Mouse (Mus musculus): Measurements from ENCODE around the gene Stim2.

The Stim2 gene

GRCm38 (mm10) chr5:53998146-53998742 lies at the start of gene Stim2:
Stim2 (plus strand) TSS chr5:53998499.
- in situ Hi-C loops (cut with MboI; ENCODE audit: low pct_unique_long_range_greater_than_20kb in 1 of 2, low sequenced_read_pairs in 2 of 2, unreplicated experiment in 1 of 2), result no loop called here

- in situ Hi-C loops (cut with MboI; ENCODE audit: low pct_unique_long_range_greater_than_20kb in 1 of 2, low sequenced_read_pairs in 2 of 2, unreplicated experiment in 1 of 2), result no loop called here
Observed at GRCm38 (mm10) chr5:53948606-53949266, 49.6 kb upstream of the Stim2 start.

DNA sequence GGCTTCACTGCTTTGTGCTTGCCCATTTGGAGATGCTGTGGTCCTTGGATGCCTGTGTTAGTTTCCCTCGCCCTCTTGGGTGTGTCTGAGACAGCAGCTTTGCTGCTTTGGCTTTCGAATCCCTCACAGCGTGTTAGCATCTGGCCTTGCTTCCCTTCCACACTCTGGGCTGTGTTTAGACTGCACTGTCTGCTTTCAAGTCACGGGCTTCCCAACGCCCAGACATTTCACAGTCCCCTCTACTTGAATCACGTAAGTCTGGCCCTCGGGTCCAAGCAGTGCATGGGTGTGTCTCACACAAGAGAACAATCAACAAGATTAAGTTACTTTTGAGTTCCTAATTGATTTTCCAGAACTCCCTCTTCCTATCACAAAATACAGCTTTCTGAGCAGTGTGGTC lies 48.1 kb upstream of the Stim2 start:
- in situ Hi-C loops (cut with MboI; ENCODE audit: low pct_unique_long_range_greater_than_20kb in 1 of 2, low sequenced_read_pairs in 2 of 2, unreplicated experiment in 1 of 2), result no loop called here

GRCm38 (mm10) chr5:53953216-53953615 lies 45.1 kb upstream of the Stim2 start:
- in situ Hi-C loops (cut with MboI; ENCODE audit: low pct_unique_long_range_greater_than_20kb in 1 of 2, low sequenced_read_pairs in 2 of 2, unreplicated experiment in 1 of 2), result no loop called here

DNA sequence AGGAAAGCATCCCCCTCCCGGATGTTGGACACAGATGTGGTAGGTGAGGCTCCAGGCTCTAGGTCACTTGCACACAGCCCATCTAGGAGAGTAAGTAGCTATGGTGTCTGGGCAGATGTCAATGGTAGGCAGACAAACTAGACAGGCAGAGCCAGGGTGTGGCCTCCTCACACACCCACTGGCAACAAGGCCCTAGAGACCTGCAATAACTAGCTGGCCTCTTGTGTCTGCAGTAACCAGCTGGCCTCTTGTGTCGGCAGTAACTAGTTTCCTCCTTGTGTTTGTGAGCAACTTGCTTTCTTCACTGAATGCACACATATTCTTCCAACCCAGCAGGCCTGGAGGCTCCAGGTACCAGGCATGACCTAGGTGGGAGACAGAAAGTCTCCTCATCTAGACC lies 44.5 kb upstream of the Stim2 start:
- in situ Hi-C loops (cut with MboI; ENCODE audit: low pct_unique_long_range_greater_than_20kb in 1 of 2, low sequenced_read_pairs in 2 of 2, unreplicated experiment in 1 of 2), result no loop called here

- in situ Hi-C loops (cut with MboI; ENCODE audit: low pct_unique_long_range_greater_than_20kb in 1 of 2, low sequenced_read_pairs in 2 of 2, unreplicated experiment in 1 of 2), result no loop called here
Observed at GRCm38 (mm10) chr5:53955966-53956365, 42.3 kb upstream of the Stim2 start.

DNA sequence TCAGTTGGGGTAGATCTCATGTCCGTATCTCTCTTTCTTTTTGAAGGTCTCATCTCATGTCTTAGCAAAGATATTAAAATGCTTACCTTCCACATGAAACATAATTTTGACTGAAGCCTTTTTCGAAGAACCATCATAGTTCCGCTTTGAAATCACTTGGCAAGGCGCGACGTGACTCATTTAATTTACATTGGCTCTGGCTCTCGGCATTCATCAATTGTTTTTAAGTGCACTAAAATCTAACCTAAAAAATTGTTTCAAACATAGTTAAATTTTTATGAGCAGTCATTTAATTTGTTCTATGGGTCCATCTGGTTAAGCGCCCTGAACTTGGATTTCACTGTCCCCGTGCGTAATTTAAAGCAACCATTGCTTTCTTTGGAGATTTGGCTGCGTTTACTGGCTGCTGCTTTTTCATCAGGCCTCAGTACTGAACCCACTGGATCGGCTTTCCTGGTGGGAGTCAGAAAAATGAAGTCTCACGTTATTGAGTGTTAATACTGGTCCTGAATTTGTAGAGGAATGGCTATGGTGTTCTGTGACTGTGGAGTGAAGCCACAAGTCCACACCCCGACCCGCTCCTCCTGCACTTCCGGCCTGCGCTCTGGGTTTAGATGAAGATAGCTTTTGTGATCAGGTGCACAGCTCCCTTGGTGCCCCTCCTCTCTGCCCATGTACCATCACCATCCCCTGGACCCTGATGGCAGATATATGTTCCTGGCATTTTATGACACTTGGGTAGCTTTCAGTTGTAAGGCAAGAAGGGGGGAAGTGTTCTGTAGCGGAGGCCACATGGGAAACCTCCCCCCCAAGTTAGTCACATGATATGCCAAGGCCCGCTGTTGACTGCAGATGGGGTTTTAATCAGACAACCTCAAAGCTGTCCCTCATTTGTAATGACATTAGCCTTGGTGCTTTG lies 41.6 kb upstream of the Stim2 start:
- in situ Hi-C loops (cut with MboI; ENCODE audit: low pct_unique_long_range_greater_than_20kb in 1 of 2, low sequenced_read_pairs in 2 of 2, unreplicated experiment in 1 of 2), result no loop called here

DNA sequence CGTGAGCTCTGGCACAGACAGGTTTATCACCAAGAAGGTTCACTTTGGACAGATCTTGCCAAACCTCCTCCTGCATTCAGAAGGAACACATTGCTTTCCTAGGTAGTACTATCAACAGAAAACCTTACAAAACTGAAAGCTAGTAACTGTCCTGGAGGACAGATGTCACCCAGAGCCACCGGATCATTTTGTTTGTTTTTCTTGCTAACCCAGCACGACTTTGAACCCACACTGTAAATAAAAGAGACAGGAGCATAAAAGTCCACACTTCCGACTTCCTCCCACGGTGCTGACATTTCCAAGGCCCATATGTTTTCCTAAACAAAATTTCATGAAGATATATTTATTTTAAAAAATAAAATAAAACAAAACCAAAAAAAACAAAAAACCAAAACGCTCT lies 41.0 kb upstream of the Stim2 start:
- in situ Hi-C loops (cut with MboI; ENCODE audit: low pct_unique_long_range_greater_than_20kb in 1 of 2, low sequenced_read_pairs in 2 of 2, unreplicated experiment in 1 of 2), result no loop called here

- in situ Hi-C loops (cut with MboI; ENCODE audit: low pct_unique_long_range_greater_than_20kb in 1 of 2, low sequenced_read_pairs in 2 of 2, unreplicated experiment in 1 of 2), result no loop called here
Observed at GRCm38 (mm10) chr5:53961229-53961628, 37.1 kb upstream of the Stim2 start.

DNA sequence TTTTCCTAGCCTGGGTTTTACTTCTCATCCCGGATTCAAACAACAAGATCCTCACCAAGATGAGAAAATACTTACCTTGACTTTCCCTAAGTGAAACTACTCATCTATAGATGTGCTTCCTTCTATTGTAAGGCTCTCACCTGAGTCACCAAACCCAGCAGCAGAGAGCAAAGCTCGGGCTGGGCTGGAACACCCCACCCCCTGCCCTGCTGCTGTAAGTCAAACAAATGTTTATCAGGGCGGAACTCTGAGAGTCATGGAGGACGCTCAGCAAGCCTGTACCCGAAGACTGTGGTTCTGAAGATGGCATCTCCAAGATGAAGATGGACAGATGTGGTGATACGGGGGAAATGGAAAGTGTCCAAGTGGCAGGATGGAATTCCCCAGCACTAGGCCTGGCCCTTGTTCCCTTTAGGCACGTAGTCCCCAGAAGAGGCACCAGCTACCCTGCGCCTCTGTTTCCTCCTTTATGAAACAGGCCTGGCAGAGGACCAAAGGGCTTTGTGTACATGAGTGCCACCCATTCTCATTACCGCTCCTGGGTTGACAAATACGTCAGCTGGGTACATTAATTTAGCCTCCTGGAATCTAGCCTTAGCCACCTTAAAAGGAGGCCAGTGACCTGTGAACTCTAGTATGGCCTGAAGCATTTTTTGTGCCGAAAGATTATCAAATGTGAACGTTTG lies 36.3 kb upstream of the Stim2 start:
- in situ Hi-C loops (cut with MboI; ENCODE audit: low pct_unique_long_range_greater_than_20kb in 1 of 2, low sequenced_read_pairs in 2 of 2, unreplicated experiment in 1 of 2), result no loop called here

DNA sequence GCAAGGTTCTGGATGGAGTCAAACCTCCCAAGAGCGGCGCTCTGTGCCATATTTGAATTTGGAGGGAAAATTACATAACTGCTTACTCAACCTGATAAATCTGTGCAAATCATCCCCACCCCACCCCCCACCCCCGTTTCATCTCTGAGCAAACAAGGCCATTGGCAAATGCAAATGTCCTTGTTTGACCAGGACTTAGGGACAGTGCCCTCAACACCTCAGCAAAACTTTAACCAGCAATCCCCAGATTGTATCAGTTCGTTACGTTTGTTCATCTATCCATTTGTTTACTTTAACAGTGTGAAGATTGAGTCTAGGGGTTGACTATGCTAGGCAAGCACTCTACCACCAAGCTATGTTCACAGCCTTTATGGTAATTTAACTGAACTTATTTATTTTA lies 32.6 kb upstream of the Stim2 start:
- in situ Hi-C loops (cut with MboI; ENCODE audit: low pct_unique_long_range_greater_than_20kb in 1 of 2, low sequenced_read_pairs in 2 of 2, unreplicated experiment in 1 of 2), result no loop called here

GRCm38 (mm10) chr5:53967560-53967959 lies 30.7 kb upstream of the Stim2 start:
- in situ Hi-C loops (cut with MboI; ENCODE audit: low pct_unique_long_range_greater_than_20kb in 1 of 2, low sequenced_read_pairs in 2 of 2, unreplicated experiment in 1 of 2), result no loop called here

DNA sequence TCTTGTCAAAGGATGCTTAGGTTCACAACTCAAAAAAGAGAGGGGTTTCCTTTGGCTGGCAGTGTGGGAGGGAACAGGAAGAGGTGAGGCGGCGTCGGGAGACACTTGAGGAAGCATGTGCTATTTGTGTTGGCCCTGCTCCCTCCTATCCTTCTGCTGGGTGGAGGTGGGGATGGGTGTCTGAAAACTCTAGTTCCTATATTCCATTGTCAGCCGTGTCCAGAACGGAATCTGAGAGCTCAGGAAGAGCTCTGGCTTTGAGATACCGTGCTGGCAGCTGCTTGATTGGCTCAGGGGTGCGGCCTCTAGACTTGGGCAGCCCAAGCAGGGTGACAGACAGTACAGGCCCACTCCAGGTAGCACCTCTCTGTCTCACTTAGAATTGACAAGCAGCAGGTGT lies 28.1 kb upstream of the Stim2 start:
- in situ Hi-C loops (cut with MboI; ENCODE audit: low pct_unique_long_range_greater_than_20kb in 1 of 2, low sequenced_read_pairs in 2 of 2, unreplicated experiment in 1 of 2), result no loop called here

DNA sequence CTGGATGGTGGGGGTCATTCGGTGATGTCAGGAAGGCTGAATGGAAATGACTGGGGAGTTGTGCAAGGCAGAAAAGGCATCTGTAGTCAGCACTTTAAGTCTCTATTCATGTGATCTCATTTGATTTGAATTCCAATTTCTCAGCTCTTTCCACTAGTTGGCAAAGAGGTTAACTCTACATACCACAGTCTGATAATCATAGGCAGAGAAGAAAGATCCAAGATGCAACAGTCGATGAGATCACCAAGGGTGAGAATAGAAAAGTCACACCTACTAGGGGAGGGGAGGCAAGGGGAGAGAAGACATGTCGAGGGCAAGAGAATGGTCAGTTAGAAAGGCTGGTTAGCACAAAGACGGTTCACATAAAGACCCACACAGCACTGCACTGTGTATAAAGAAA lies 27.1 kb upstream of the Stim2 start:
- in situ Hi-C loops (cut with MboI; ENCODE audit: low pct_unique_long_range_greater_than_20kb in 1 of 2, low sequenced_read_pairs in 2 of 2, unreplicated experiment in 1 of 2), result no loop called here

GRCm38 (mm10) chr5:53972905-53973304 lies 25.4 kb upstream of the Stim2 start:
- in situ Hi-C loops (cut with MboI; ENCODE audit: low pct_unique_long_range_greater_than_20kb in 1 of 2, low sequenced_read_pairs in 2 of 2, unreplicated experiment in 1 of 2), result no loop called here

GRCm38 (mm10) chr5:53976497-53976896 lies 21.8 kb upstream of the Stim2 start:
- in situ Hi-C loops (cut with MboI; ENCODE audit: low pct_unique_long_range_greater_than_20kb in 1 of 2, low sequenced_read_pairs in 2 of 2, unreplicated experiment in 1 of 2), result no loop called here

- in situ Hi-C loops (cut with MboI; ENCODE audit: low pct_unique_long_range_greater_than_20kb in 1 of 2, low sequenced_read_pairs in 2 of 2, unreplicated experiment in 1 of 2), result no loop called here
Observed at GRCm38 (mm10) chr5:53977060-53977459, 21.2 kb upstream of the Stim2 start.

- in situ Hi-C loops (cut with MboI; ENCODE audit: low pct_unique_long_range_greater_than_20kb in 1 of 2, low sequenced_read_pairs in 2 of 2, unreplicated experiment in 1 of 2), result no loop called here
Observed at GRCm38 (mm10) chr5:53983358-53983757, 14.9 kb upstream of the Stim2 start.

GRCm38 (mm10) chr5:53985632-53986031 lies 12.7 kb upstream of the Stim2 start:
- in situ Hi-C loops (cut with MboI; ENCODE audit: low pct_unique_long_range_greater_than_20kb in 1 of 2, low sequenced_read_pairs in 2 of 2, unreplicated experiment in 1 of 2), result no loop called here

Data from mouse embryonic stem cell (cell line).